Mouse (Mus musculus): ENCODE measurements around the gene Hes2.

GRCm38 (mm10) chr4:152173041-152173440 is 14.4 kb downstream of the Hes2 start:
- TF ChIP-seq CTCF (IDR thresholded peaks at IDR 0.05; ENCODE audit: borderline replicate concordance, insufficient read depth, low read depth, low read length) (peak; percentile 98), POLR2A (IDR thresholded peaks at IDR 0.05; ENCODE audit: borderline replicate concordance, insufficient read depth, low read length) (no peak)
